Mouse (Mus musculus): ENCODE measurements around the gene Tbkbp1.

Gene Tbkbp1

GRCm38 (mm10) chr11:97126645-97127468, 24.4 kb downstream of the Tbkbp1 start:
- DNase-seq, result no peak

- no peak for DNase-seq
These were observed 26.8 kb downstream of the Tbkbp1 start for GRCm38 (mm10) chr11:97124266-97125036.

GRCm38 (mm10) chr11:97123282-97123890, 27.9 kb downstream of the Tbkbp1 start:
- no peak for DNase-seq

GRCm38 (mm10) chr11:97120641-97121040, 30.7 kb downstream of the Tbkbp1 start:
- DNase-seq, result no peak

GRCm38 (mm10) chr11:97120221-97120620, 31.1 kb downstream of the Tbkbp1 start:
- DNase-seq, result no peak

GRCm38 (mm10) chr11:97115797-97116196, 35.5 kb downstream of the Tbkbp1 start:
- no peak for DNase-seq

GRCm38 (mm10) chr11:97114671-97115601, 36.4 kb downstream of the Tbkbp1 start, which contains the start of gene Tbx21:
TSS of gene Tbx21 (minus strand) at chr11:97115331.
- no peak for DNase-seq

GRCm38 (mm10) chr11:97112519-97113125, 38.7 kb downstream of the Tbkbp1 start:
- DNase-seq, result no peak

- no peak for DNase-seq
These were observed 42.3 kb downstream of the Tbkbp1 start for GRCm38 (mm10) chr11:97108976-97109375.

GRCm38 (mm10) chr11:97104091-97104483, 47.2 kb downstream of the Tbkbp1 start:
- no peak for DNase-seq

GRCm38 (mm10) chr11:97103163-97104090, 47.9 kb downstream of the Tbkbp1 start:
- DNase-seq, result no peak

GRCm38 (mm10) chr11:97101722-97102121, 49.6 kb downstream of the Tbkbp1 start:
- DNase-seq, result peak; percentile 15

GRCm38 (mm10) chr11:97098791-97099190, 52.5 kb downstream of the Tbkbp1 start:
- no peak for DNase-seq

GRCm38 (mm10) chr11:97094600-97094999, 56.7 kb downstream of the Tbkbp1 start:
- no peak for DNase-seq

GRCm38 (mm10) chr11:97086365-97086764, 64.9 kb downstream of the Tbkbp1 start:
- DNase-seq, result no peak
